Mouse (Mus musculus) liver, embryonic 11.5 days (tissue): ENCODE results near the gene Il6st. TPM values are rescaled to one million over a fixed set of nuclear protein-coding genes. Genes with fewer than 3 reads are reported as not detected.

Source experiments
- ATAC-seq: fragments of 200-750 bp; cut with Nextera tagmentation; replicated peaks from 2 replicates; pipeline ENCODE4 v1.8.0; 2017; ENCODE audit warnings: moderate number of reproducible peaks, mild to moderate bottlenecking, moderate TSS enrichment, moderate library complexity; ENCODE audit not compliant: low FRiP score
- DNase-seq: peaks from one replicate; pipeline ENCODE4 v3.0.0-alpha.2; 2017; ENCODE audit warnings: low spot score
- H3K27ac ChIP-seq: fragments of 300-500 bp; sonication (generic); 2 replicates; pipeline ENCODE4 v1.5.1; 2014; ENCODE audit warnings: mild to moderate bottlenecking, low read depth, low read length, control low read depth
- H3K27me3 ChIP-seq: fragments of 300-500 bp; sonication (generic); replicated peaks from 2 replicates; pipeline ENCODE4 v1.6.1; 2014; ENCODE audit warnings: low read length, mixed read lengths; ENCODE audit not compliant: control insufficient read depth, insufficient read depth
- H3K36me3 ChIP-seq: fragments of 300-500 bp; sonication (generic); 2 replicates; pipeline ENCODE4 v1.6.1; 2014; ENCODE audit warnings: mild to moderate bottlenecking, low read length, moderate library complexity, mixed read lengths; ENCODE audit not compliant: control insufficient read depth, insufficient read depth
- H3K4me1 ChIP-seq: fragments of 300-500 bp; sonication (generic); replicated peaks from 2 replicates; pipeline ENCODE4 v1.6.1; 2014; ENCODE audit warnings: low read length, mixed read lengths; ENCODE audit not compliant: control insufficient read depth, insufficient read depth
- H3K4me2 ChIP-seq: fragments of 300-500 bp; sonication (generic); 2 replicates; pipeline ENCODE4 v1.6.1; 2014; ENCODE audit warnings: mild to moderate bottlenecking, control low read depth, moderate library complexity
- H3K4me3 ChIP-seq: fragments of 300-500 bp; sonication (generic); 2 replicates; pipeline ENCODE4 v1.5.1; 2014; ENCODE audit warnings: low read depth, low read length, control low read depth
- H3K9ac ChIP-seq: fragments of 300-500 bp; sonication (generic); 2 replicates; pipeline ENCODE4 v1.6.1; 2014; ENCODE audit warnings: low read depth, low read length, control low read depth
- H3K9me3 ChIP-seq: fragments of 300-500 bp; sonication (generic); 2 replicates; pipeline ENCODE4 v1.6.1; 2016; ENCODE audit warnings: low read length, inconsistent platforms, mixed read lengths; ENCODE audit not compliant: control insufficient read depth
- WGBS: fragments of 180-500 bp; shearing (Covaris S2); extraction: QIAGEN DNeasy Blood & Tissue Kit; methylation state at CpG from one replicate; pipeline ENCODE4 v1.1.7; 2014; 5-methylcytosine and 5-hydroxymethylcytosine counted together
- polyA plus RNA-seq: library from polyadenylated mRNA; unstranded; fragments of >200 nt; fragmentation: Nextera tagmentation; extraction: Ambion mirVana; gene quantifications from 2 replicates; pipeline ENCODE4 v1.2.1, GENCODE M21; 2014

Il6st gene
- polyA plus RNA-seq, result 12.4 and 14.0 TPM in 2 replicates

GRCm38 (mm10) chr13:112463868-112464625 lies at the start of gene Il6st:
Gene Il6st, plus strand, starts transcription at chr13:112464070.
- peaks cover 13% of the 10 kb centered on the region for H3K4me1 ChIP-seq
- WGBS, result 0% methylated on average over 73 of the region's 85 CpGs
- H3K4me2 ChIP-seq, result peak within 1 kb of the TSS; percentile 73
- peak within 1 kb of the TSS; percentile 63 for H3K27ac ChIP-seq
- DNase-seq (peak; percentile 95), ATAC-seq (peak; percentile 100)
- H3K4me3 ChIP-seq, result peak within 1 kb of the TSS; percentile 81
- peak within 1 kb of the TSS; percentile 80 for H3K9ac ChIP-seq
- H3K27me3 ChIP-seq, result no peaks in the 10 kb centered on the region
- no peaks in the 10 kb centered on the region for H3K9me3 ChIP-seq
- H3K36me3 ChIP-seq, result no peaks in the 10 kb centered on the region

GRCm38 (mm10) chr13:112415896-112416295 lies 48.0 kb upstream of the Il6st start:
- H3K9me3 ChIP-seq, result no peaks in the 10 kb centered on the region

GRCm38 (mm10) chr13:112416410-112417162 lies 47.3 kb upstream of the Il6st start:
- H3K4me2 ChIP-seq, result peak overlapping the region; percentile 42; the same call in 1 of the 2 replicates

More at GRCm38 (mm10) chr13:112415896-112416295, 48.0 kb upstream of the Il6st start:
- Histone ChIP-seq H3K36me3 (no peaks in the 10 kb centered on the region), H3K4me3 (no peak overlapping the region), H3K4me2 (no peak overlapping the region), H3K4me1 (peaks cover 13% of the 10 kb centered on the region), H3K27ac (no peak overlapping the region), H3K27me3 (no peaks in the 10 kb centered on the region), H3K9ac (no peak overlapping the region)
- 74% methylated on average over 6 of the region's 6 CpGs for WGBS
- no peak for ATAC-seq
- DNase-seq, result no peak

GRCm38 (mm10) chr13:112417163-112417523 lies 46.7 kb upstream of the Il6st start:
- Histone ChIP-seq H3K9ac (no peak overlapping the region), H3K9me3 (no peaks in the 10 kb centered on the region), H3K4me1 (peaks cover 13% of the 10 kb centered on the region), H3K27ac (0 out of 2 replicates have a peak overlapping the region, but pooled peaks have one; percentile 21), H3K4me3 (no peak overlapping the region), H3K27me3 (no peaks in the 10 kb centered on the region), H3K4me2 (no peak overlapping the region), H3K36me3 (no peaks in the 10 kb centered on the region)
- ATAC-seq (no peak), DNase-seq (no peak)
- WGBS, result 39% methylated on average over 4 of the region's 4 CpGs

More at GRCm38 (mm10) chr13:112416410-112417162, 47.3 kb upstream of the Il6st start:
- H3K4me1 ChIP-seq, result peaks cover 13% of the 10 kb centered on the region
- H3K9me3 ChIP-seq, result no peaks in the 10 kb centered on the region
- H3K27ac ChIP-seq, result no peak overlapping the region
- H3K36me3 ChIP-seq, result no peaks in the 10 kb centered on the region
- no peak overlapping the region for H3K9ac ChIP-seq
- WGBS, result 24% methylated on average over 8 of the region's 8 CpGs
- ATAC-seq (no peak), DNase-seq (no peak)
- H3K27me3 ChIP-seq, result no peaks in the 10 kb centered on the region
- no peak overlapping the region for H3K4me3 ChIP-seq

GRCm38 (mm10) chr13:112417861-112418423 lies 45.9 kb upstream of the Il6st start:
- H3K4me2 ChIP-seq, result no peak overlapping the region
- ATAC-seq, result peak; percentile 58
- no peaks in the 10 kb centered on the region for H3K9me3 ChIP-seq
- H3K4me3 ChIP-seq, result no peak overlapping the region
- no peak overlapping the region for H3K9ac ChIP-seq
- no peak overlapping the region for H3K27ac ChIP-seq
- 46% methylated on average over 2 of the region's 2 CpGs for WGBS
- no peak for DNase-seq
- no peaks in the 10 kb centered on the region for H3K36me3 ChIP-seq
- H3K4me1 ChIP-seq, result peaks cover 13% of the 10 kb centered on the region
- H3K27me3 ChIP-seq, result no peaks in the 10 kb centered on the region

GRCm38 (mm10) chr13:112418595-112418994 lies 45.3 kb upstream of the Il6st start:
- no peaks in the 10 kb centered on the region for H3K27me3 ChIP-seq
- no peak overlapping the region for H3K27ac ChIP-seq
- peaks cover 13% of the 10 kb centered on the region for H3K4me1 ChIP-seq
- H3K4me2 ChIP-seq, result no peak overlapping the region
- H3K36me3 ChIP-seq, result no peaks in the 10 kb centered on the region
- no peaks in the 10 kb centered on the region for H3K9me3 ChIP-seq
- no peak overlapping the region for H3K4me3 ChIP-seq
- no peak for ATAC-seq
- DNase-seq, result no peak
- no peak overlapping the region for H3K9ac ChIP-seq
- 87% methylated on average over 4 of the region's 4 CpGs for WGBS

- WGBS, result 85% methylated on average over 2 of the region's 2 CpGs
- no peak for DNase-seq
- Histone ChIP-seq H3K9me3 (no peaks in the 10 kb centered on the region), H3K4me1 (no peaks in the 10 kb centered on the region; the same call in 1 of the 2 replicates), H3K27ac (no peak overlapping the region), H3K4me3 (no peak overlapping the region), H3K4me2 (no peak overlapping the region), H3K27me3 (no peaks in the 10 kb centered on the region), H3K9ac (no peak overlapping the region), H3K36me3 (no peaks in the 10 kb centered on the region)
- no peak for ATAC-seq
These were observed 39.7 kb upstream of the Il6st start for GRCm38 (mm10) chr13:112424212-112424611.

- no peak overlapping the region for H3K4me3 ChIP-seq
- H3K4me1 ChIP-seq, result no peaks in the 10 kb centered on the region; the same call in 1 of the 2 replicates
- H3K36me3 ChIP-seq, result no peaks in the 10 kb centered on the region
- DNase-seq (no peak), ATAC-seq (no peak)
- H3K9me3 ChIP-seq, result no peaks in the 10 kb centered on the region
- H3K27me3 ChIP-seq, result no peaks in the 10 kb centered on the region
- H3K27ac ChIP-seq, result no peak overlapping the region
- 74% methylated on average over 7 of the region's 7 CpGs for WGBS
- H3K4me2 ChIP-seq, result no peak overlapping the region
- no peak overlapping the region for H3K9ac ChIP-seq
These were observed 39.2 kb upstream of the Il6st start for GRCm38 (mm10) chr13:112424635-112425034.
